In genomic region chr7:118295855-118296254, GRCm38 (mm10) we compare ENCODE assay signal across 21 mouse cellular contexts.
"Had no signal": no experiment of that assay in that cellular context is flagged by ENCODE, and none has a peak within 500 bp of the region (broad histone marks: within the 10 kb centered on the region; RNA-seq: fewer than 3 reads in every experiment).

No protein-coding gene starts in this region.

- H3K4me3 ChIP-seq: gastrocnemius, adult 2 months; heart, embryonic 13.5 days; heart, embryonic 15.5 days; hindbrain, embryonic 13.5 days; hindbrain, embryonic 15.5 days; kidney, embryonic 15.5 days; limb, embryonic 13.5 days; limb, embryonic 15.5 days had no signal

- H3K27me3 ChIP-seq: heart, embryonic 15.5 days; hindbrain, embryonic 15.5 days; kidney, embryonic 15.5 days; limb, embryonic 13.5 days; limb, embryonic 15.5 days had no signal

- H3K9me3 ChIP-seq: hindbrain, embryonic 15.5 days; kidney, embryonic 15.5 days; limb, embryonic 15.5 days had no signal

- H3K9ac ChIP-seq: heart, embryonic 13.5 days; heart, embryonic 15.5 days; hindbrain, embryonic 13.5 days; hindbrain, embryonic 15.5 days; kidney, embryonic 15.5 days; limb, embryonic 13.5 days; limb, embryonic 15.5 days; liver, embryonic 14.5 days had no signal

- DNase-seq: gastrocnemius, postnatal 10 days; gastrocnemius, postnatal 25 days; kidney, adult 11 months; kidney, adult 2 months; kidney, adult 9 months; kidney, postnatal 14 days; layer of hippocampus, adult 9-11 months; layer of hippocampus, postnatal 36 days had no signal

- H3K27ac ChIP-seq: gastrocnemius, adult 2 months; heart, embryonic 13.5 days; heart, embryonic 15.5 days; hindbrain, embryonic 13.5 days; hindbrain, embryonic 15.5 days; hindbrain, postnatal 0 days; kidney, embryonic 15.5 days; kidney, postnatal 0 days; limb, embryonic 13.5 days; limb, embryonic 15.5 days; liver, embryonic 14.5 days had no signal

- H3K4me1 ChIP-seq: heart, embryonic 13.5 days; heart, embryonic 15.5 days; kidney, embryonic 15.5 days had no signal

- H3K36me3 ChIP-seq: heart, embryonic 13.5 days; heart, embryonic 15.5 days; hindbrain, embryonic 13.5 days; hindbrain, embryonic 15.5 days; kidney, embryonic 15.5 days; limb, embryonic 13.5 days; limb, embryonic 15.5 days had no signal

- H3K4me2 ChIP-seq: heart, embryonic 11.5 days; heart, embryonic 13.5 days; heart, embryonic 15.5 days; hindbrain, embryonic 13.5 days; hindbrain, embryonic 15.5 days; kidney, embryonic 15.5 days; limb, embryonic 13.5 days; limb, embryonic 15.5 days; liver, embryonic 11.5 days had no signal

- ATAC-seq: hindbrain, postnatal 0 days had no signal
